Mouse (Mus musculus) ES-Bruce4 (cell line): ENCODE measurements at regions not wholly inside any gene's neighbourhood (a gene's known extent, or its start where the extent isn't known, plus 50 kb on each side); places are given as distances from the start of the nearest gene placed in this dataset.

Experiments used
- CTCF ChIP-seq: IDR thresholded peaks from one replicate; pipeline ENCODE4 v1.8.1; 2011; ENCODE audit warnings: low read depth, low read length
- POLR2A ChIP-seq: IDR thresholded peaks from one replicate; pipeline ENCODE4 v1.8.1; 2011; ENCODE audit warnings: low read length; ENCODE audit not compliant: insufficient read depth

GRCm38 (mm10) chr12:71766636-71767035, 64.2 kb upstream of the Daam1 start:
- no peak for TF ChIP-seq POLR2A
- no peak for TF ChIP-seq CTCF
